ENCODE assay signal across 7 mouse cellular contexts in the genomic region with DNA sequence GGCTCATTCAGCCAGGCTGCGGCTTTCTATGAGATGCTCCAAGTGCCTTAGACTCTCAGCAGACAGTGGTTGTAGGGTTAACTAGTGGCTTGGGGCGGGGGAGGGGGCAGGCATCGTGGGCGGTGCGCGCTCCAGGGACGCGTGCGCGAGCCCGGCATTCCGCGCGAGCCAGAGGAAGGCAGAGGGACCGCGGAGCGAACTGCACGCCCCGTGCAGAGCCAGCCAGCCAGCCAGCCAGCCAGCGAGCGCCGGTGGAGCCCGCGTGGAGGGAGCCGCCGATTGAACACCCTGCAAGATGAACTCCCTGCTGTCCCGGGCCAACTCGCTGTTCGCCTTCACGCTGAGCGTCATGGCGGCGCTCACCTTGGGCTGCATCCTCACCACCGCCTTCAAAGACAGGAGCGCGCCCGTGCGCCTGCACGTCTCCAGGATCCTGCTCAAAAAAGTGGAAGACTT. TPM values are rescaled to one million over a fixed set of nuclear protein-coding genes. Genes with fewer than 3 reads are reported as not detected.
DNase-seq lines count a peak whose midpoint lies in the region; ATAC-seq and TF ChIP-seq lines count a peak whose summit lies in the region.
"Not testable (repeated sequence)": the region's sequence is repeated elsewhere in the genome, so short reads cannot be mapped to it uniquely, and the experiment has no call there.

A gene (plus strand): TSS at position 161 of the 456 bp plus-strand sequence.

- not testable (repeated sequence) for H3K27ac ChIP-seq in brown adipose tissue, adult 24 weeks (replicated peaks; ENCODE audit: low read depth, low read length); forebrain, embryonic 12.5 days; heart, postnatal 0 days (ENCODE audit: low read depth); kidney, embryonic 16.5 days (ENCODE audit: low read length)

- not testable (repeated sequence) for TF ChIP-seq EP300 in heart, postnatal 0 days (IDR thresholded peaks at IDR 0.05; ENCODE audit: low read depth)

- H3K27me3 ChIP-seq in forebrain, embryonic 12.5 days; heart, postnatal 0 days (ENCODE audit: control insufficient read depth, insufficient read depth, low read length); kidney, embryonic 16.5 days (ENCODE audit: insufficient read depth, low read length): not testable (repeated sequence)

- not testable (repeated sequence) for H3K9me3 ChIP-seq in forebrain, embryonic 12.5 days; heart, postnatal 0 days (replicated peaks; ENCODE audit: control insufficient read depth, low read length); kidney, embryonic 16.5 days (ENCODE audit: low read length)

- not testable (repeated sequence) for H3K4me1 ChIP-seq in brown adipose tissue, adult 24 weeks (ENCODE audit: control insufficient read depth, insufficient read depth, insufficient read length, low read length); forebrain, embryonic 12.5 days; heart, postnatal 0 days (ENCODE audit: control insufficient read depth, insufficient read depth); kidney, embryonic 16.5 days (ENCODE audit: insufficient read depth, low read length)

- H3K4me2 ChIP-seq in forebrain, embryonic 12.5 days: peak within 1 kb of the TSS; percentile 47
- H3K4me2 ChIP-seq in heart, postnatal 0 days (ENCODE audit: low read depth, low read length): peak within 1 kb of the TSS; percentile 44
- peak within 1 kb of the TSS; percentile 50 for H3K4me2 ChIP-seq in kidney, embryonic 16.5 days (replicated peaks; ENCODE audit: low read depth, low read length)

- H3K9ac ChIP-seq in forebrain, embryonic 12.5 days; heart, postnatal 0 days (replicated peaks; ENCODE audit: low read depth, low read length); kidney, embryonic 16.5 days (replicated peaks; ENCODE audit: low read length): not testable (repeated sequence)

- DNase-seq in heart, postnatal 0 days (ENCODE audit: low spot score): not testable (repeated sequence)
- peak; percentile 17 for DNase-seq in left cerebral cortex, postnatal 4 days
- DNase-seq in lung, postnatal 10 days: peak; percentile 8
- peak; percentile 23 for DNase-seq in right cerebral cortex, postnatal 25 days

- not testable (repeated sequence) for TF ChIP-seq CTCF in heart, postnatal 0 days (IDR thresholded peaks at IDR 0.05; ENCODE audit: low read depth)

- not testable (repeated sequence) for H3K36me3 ChIP-seq in forebrain, embryonic 12.5 days (replicated peaks); heart, postnatal 0 days (replicated peaks; ENCODE audit: control insufficient read depth, insufficient read depth, low read length); kidney, embryonic 16.5 days (ENCODE audit: insufficient read depth, low read length)

- 11% methylated on average over 12 of the region's 39 CpGs for WGBS in forebrain, embryonic 12.5 days
- WGBS in heart, postnatal 0 days: 20% methylated on average over 10 of the region's 39 CpGs
- WGBS in kidney, embryonic 16.5 days: 10% methylated on average over 12 of the region's 39 CpGs

- H3K4me3 ChIP-seq in brown adipose tissue, adult 24 weeks (ENCODE audit: insufficient read depth, low read depth, low read length): peak within 1 kb of the TSS; percentile 31; the same call in 1 of the 2 replicates
- peak within 1 kb of the TSS; percentile 32 for H3K4me3 ChIP-seq in forebrain, embryonic 12.5 days (replicated peaks)
- H3K4me3 ChIP-seq in heart, postnatal 0 days (ENCODE audit: low read depth, low read length): peak within 1 kb of the TSS; percentile 24
- peak within 1 kb of the TSS; percentile 41 for H3K4me3 ChIP-seq in kidney, embryonic 16.5 days (ENCODE audit: low read length)

- peak; percentile 92 for ATAC-seq in forebrain, embryonic 12.5 days (ENCODE audit: low FRiP score)
- ATAC-seq in heart, postnatal 0 days (ENCODE audit: insufficient read depth, low read depth): peak; percentile 92
- peak; percentile 95 for ATAC-seq in kidney, embryonic 16.5 days (ENCODE audit: low FRiP score, low TSS enrichment)

- intact Hi-C loops in left cerebral cortex, postnatal 4 days (cut with DNase I): not testable (repeated sequence)

RNA-seq across cellular contexts. Expression of the gene that starts here (rescaled TPM):
- polyA plus RNA-seq in brown adipose tissue, adult 24 weeks (2012; ENCODE audit: insufficient read depth, insufficient read length, missing spikeins): 67.1 and 105 TPM in 2 replicates
- 143 and 148 TPM in 2 replicates for polyA plus RNA-seq in forebrain, embryonic 12.5 days (2016; fragmentation: Nextera tagmentation; extraction: Ambion mirVana)
- total RNA-seq in heart, postnatal 0 days (2014; rRNA removed; ENCODE audit: low replicate concordance): 14.9 and 31.1 TPM in 2 replicates
- polyA plus RNA-seq in heart, postnatal 0 days (2015; fragmentation: Nextera tagmentation; extraction: Ambion mirVana): 37.5 and 37.7 TPM in 2 replicates
- 80.6 and 94.3 TPM in 2 replicates for polyA plus RNA-seq in kidney, embryonic 16.5 days (2015; fragmentation: Nextera tagmentation; extraction: Ambion mirVana)
- total RNA-seq in left cerebral cortex, postnatal 4 days (2021): 100 to 1,000 TPM in 1 of 2 experiments, 10 to 100 TPM in 1; 84.8 to 108 TPM
